Mouse (Mus musculus) MEL (cell line): ENCODE results near the gene Shbg. TPM values are rescaled to one million over a fixed set of nuclear protein-coding genes. Genes with fewer than 3 reads are reported as not detected.
A peak's percentile ranks its signal among the peaks of the same experiment; 100 is the strongest.

ENCODE experiments used
- DNase-seq: peaks from one replicate; pipeline ENCODE4 v3.0.0; 2011; ENCODE audit warnings: low read depth, low spot score
- H3K27ac ChIP-seq: 2 replicates; pipeline ENCODE4 v1.5.1; 2012; ENCODE audit warnings: low read depth, mild to moderate bottlenecking, control low read depth, low read length, moderate library complexity; ENCODE audit not compliant: control insufficient read depth
- H3K27me3 ChIP-seq, 2 experiments: fragments of 150-350 bp in 1 of 2; sonication (generic) in 1 of 2; 2 replicates each; pipeline ENCODE4 v1.6.1; 2012; ENCODE audit warnings: low read length in 2 of 2, mild to moderate bottlenecking in 2 of 2, improper control_type of control experiment in 1 of 2, moderate library complexity in 1 of 2; ENCODE audit not compliant: insufficient read depth in 2 of 2, control insufficient read depth in 1 of 2
- H3K36me3 ChIP-seq, 2 experiments: 2 replicates each; pipeline ENCODE4 v1.6.1; 2012 to 2014; ENCODE audit warnings: low read length in 2 of 2, improper control_type of control experiment in 1 of 2, inconsistent platforms in 1 of 2, mild to moderate bottlenecking in 1 of 2; ENCODE audit not compliant: insufficient read depth in 2 of 2, control insufficient read depth in 1 of 2
- H3K4me1 ChIP-seq, 2 experiments: fragments of 150-350 bp in 1 of 2; sonication (generic) in 1 of 2; 2 replicates each; pipeline ENCODE4 v1.6.1; 2012; ENCODE audit warnings: low read length in 2 of 2, improper control_type of control experiment in 1 of 2, mild to moderate bottlenecking in 1 of 2; ENCODE audit not compliant: insufficient read depth in 2 of 2, control insufficient read depth in 1 of 2
- H3K4me3 ChIP-seq, 2 experiments: fragments of 150-350 bp in 1 of 2; sonication (generic) in 1 of 2; 2 replicates each; pipeline ENCODE4 v1.5.1; 2012; ENCODE audit warnings: low read depth in 2 of 2, low read length in 2 of 2, mild to moderate bottlenecking in 2 of 2, moderate library complexity in 2 of 2, control low read depth in 1 of 2, improper control_type of control experiment in 1 of 2; ENCODE audit not compliant: control insufficient read depth in 1 of 2, insufficient read depth in 1 of 2
- H3K79me2 ChIP-seq: 2 replicates; pipeline ENCODE4 v1.6.1; 2012; ENCODE audit warnings: mild to moderate bottlenecking, low read length, moderate library complexity; ENCODE audit not compliant: control insufficient read depth, poor library complexity, insufficient read depth
- H3K9ac ChIP-seq: 2 replicates; pipeline ENCODE4 v1.6.1; 2012; ENCODE audit warnings: low read depth, mild to moderate bottlenecking, control low read depth, low read length, moderate library complexity; ENCODE audit not compliant: control insufficient read depth, poor library complexity, severe bottlenecking
- H3K9me3 ChIP-seq: fragments of 150-350 bp; sonication (generic); replicated peaks from 2 replicates; pipeline ENCODE4 v1.6.1; 2012; ENCODE audit warnings: mild to moderate bottlenecking, low read length, improper control_type of control experiment, moderate library complexity; ENCODE audit not compliant: insufficient read depth
- BHLHE40 ChIP-seq: IDR thresholded peaks from 2 replicates; pipeline ENCODE4 v1.6.1; 2012; ENCODE audit warnings: low read depth, mild to moderate bottlenecking, inconsistent platforms, low read length, improper control_type of control experiment, borderline replicate concordance
- CHD1 ChIP-seq: IDR thresholded peaks from 2 replicates; pipeline ENCODE4 v1.6.1; 2012; ENCODE audit warnings: low read depth, mild to moderate bottlenecking, inconsistent platforms, low read length, improper control_type of control experiment
- CTCF ChIP-seq, 3 experiments: IDR thresholded peaks in 2 of 3; conservative IDR thresholded peaks in 1 of 3; 2 replicates each; pipeline ENCODE4 v1.5.1; 2011 to 2012; ENCODE audit warnings: low read length in 3 of 3, low read depth in 2 of 3, mild to moderate bottlenecking in 2 of 3, improper control_type of control experiment in 1 of 3, inconsistent platforms in 1 of 3, mixed read lengths in 1 of 3, moderate library complexity in 1 of 3; ENCODE audit not compliant: control insufficient read depth in 1 of 3, insufficient read depth in 1 of 3, poor library complexity in 1 of 3, severe bottlenecking in 1 of 3
- EP300 ChIP-seq, 2 experiments: IDR thresholded peaks; 2 replicates each; pipeline ENCODE4 v1.6.1; 2011; ENCODE audit warnings: improper control_type of control experiment in 2 of 2, low read length in 2 of 2, low read depth in 1 of 2, mild to moderate bottlenecking in 1 of 2
- ETS1 ChIP-seq: IDR thresholded peaks from 2 replicates; pipeline ENCODE4 v1.6.1; 2012; ENCODE audit warnings: low read depth, mild to moderate bottlenecking, inconsistent platforms, low read length, improper control_type of control experiment, moderate library complexity
- GATA1 ChIP-seq: IDR thresholded peaks from 2 replicates; pipeline ENCODE4 v1.6.1; 2011; ENCODE audit warnings: low read depth, low read length, improper control_type of control experiment
- HCFC1 ChIP-seq: IDR thresholded peaks from 2 replicates; pipeline ENCODE4 v1.6.1; 2012; ENCODE audit warnings: low read depth, mild to moderate bottlenecking, inconsistent platforms, low read length, improper control_type of control experiment, moderate library complexity
- KAT2A ChIP-seq: conservative IDR thresholded peaks from 2 replicates; pipeline ENCODE4 v1.6.1; 2012; ENCODE audit warnings: low read depth, low read length, improper control_type of control experiment, inconsistent platforms
- MAFK ChIP-seq: IDR thresholded peaks from 2 replicates; pipeline ENCODE4 v1.6.1; 2011; ENCODE audit warnings: low read depth, mild to moderate bottlenecking, low read length, improper control_type of control experiment, borderline replicate concordance
- MAZ ChIP-seq: IDR thresholded peaks from 2 replicates; pipeline ENCODE4 v1.6.1; 2012; ENCODE audit warnings: low read depth, mild to moderate bottlenecking, inconsistent platforms, low read length, improper control_type of control experiment
- MXI1 ChIP-seq: IDR thresholded peaks from 2 replicates; pipeline ENCODE4 v1.6.1; 2011; ENCODE audit warnings: mild to moderate bottlenecking, low read depth, low read length, improper control_type of control experiment
- MYB ChIP-seq: IDR thresholded peaks from 2 replicates; pipeline ENCODE4 v1.6.1; 2011; ENCODE audit warnings: mild to moderate bottlenecking, low read depth, low read length, improper control_type of control experiment
- NRF1 ChIP-seq: IDR thresholded peaks from 2 replicates; pipeline ENCODE4 v1.6.1; 2014; ENCODE audit warnings: low read depth, mild to moderate bottlenecking, inconsistent platforms, low read length, improper control_type of control experiment, moderate library complexity; ENCODE audit not compliant: poor library complexity, insufficient read depth, severe bottlenecking
- POLR2AphosphoS2 ChIP-seq: IDR thresholded peaks from 2 replicates; pipeline ENCODE4 v1.6.1; 2011; ENCODE audit warnings: low read length, improper control_type of control experiment
- POLR2AphosphoS5 ChIP-seq: IDR thresholded peaks from 2 replicates; pipeline ENCODE4 v1.6.1; 2012; ENCODE audit warnings: low read depth, borderline replicate concordance, mild to moderate bottlenecking, inconsistent platforms, low read length, moderate library complexity, mixed read lengths
- RAD21 ChIP-seq: IDR thresholded peaks from 2 replicates; pipeline ENCODE4 v1.6.1; 2011; ENCODE audit warnings: mild to moderate bottlenecking, low read depth, low read length, improper control_type of control experiment
- RCOR1 ChIP-seq: IDR thresholded peaks from 2 replicates; pipeline ENCODE4 v1.6.1; 2012; ENCODE audit warnings: low read depth, mild to moderate bottlenecking, inconsistent platforms, low read length, improper control_type of control experiment
- SIN3A ChIP-seq: IDR thresholded peaks from 2 replicates; pipeline ENCODE4 v1.6.1; 2012; ENCODE audit warnings: low read length, improper control_type of control experiment, inconsistent platforms
- SMC3 ChIP-seq: IDR thresholded peaks from 2 replicates; pipeline ENCODE4 v1.6.1; 2011; ENCODE audit warnings: low read depth, low read length, improper control_type of control experiment
- TAL1 ChIP-seq: IDR thresholded peaks from 2 replicates; pipeline ENCODE4 v1.6.1; 2012; ENCODE audit warnings: mild to moderate bottlenecking, inconsistent platforms, low read length, moderate library complexity, mixed read lengths
- TCF12 ChIP-seq: IDR thresholded peaks from 2 replicates; pipeline ENCODE4 v1.6.1; 2014; ENCODE audit warnings: low read depth, mild to moderate bottlenecking, inconsistent platforms, low read length, improper control_type of control experiment, moderate library complexity
- USF1 ChIP-seq: IDR thresholded peaks from 2 replicates; pipeline ENCODE4 v1.6.1; 2014; ENCODE audit warnings: low read depth, mild to moderate bottlenecking, inconsistent platforms, low read length, improper control_type of control experiment, moderate library complexity
- ZC3H11A ChIP-seq: IDR thresholded peaks from 2 replicates; pipeline ENCODE4 v1.6.1; 2012; ENCODE audit warnings: low read depth, mild to moderate bottlenecking, inconsistent platforms, low read length, improper control_type of control experiment
- ZKSCAN1 ChIP-seq: IDR thresholded peaks from 2 replicates; pipeline ENCODE4 v1.6.1; 2012; ENCODE audit warnings: low read depth, mild to moderate bottlenecking, inconsistent platforms, low read length, improper control_type of control experiment, moderate library complexity
- ZMIZ1 ChIP-seq: IDR thresholded peaks from 2 replicates; pipeline ENCODE4 v1.6.1; 2012; ENCODE audit warnings: low read depth, mild to moderate bottlenecking, inconsistent platforms, low read length, improper control_type of control experiment, moderate library complexity
- ZNF384 ChIP-seq: IDR thresholded peaks from 2 replicates; pipeline ENCODE4 v1.6.1; 2012; ENCODE audit warnings: low read depth, mild to moderate bottlenecking, inconsistent platforms, low read length, improper control_type of control experiment
- polyA plus RNA-seq, 2 experiments: library from polyadenylated mRNA; stranded (reverse) in 1 of 2; unstranded in 1 of 2; fragments of >175 nt in 1 of 2; fragments of >200 nt in 1 of 2; gene quantifications; 2 replicates each; pipeline versions ENCODE4 v1.2.1 to v1.2.4; 2012; ENCODE audit warnings: low replicate concordance in 2 of 2, low read depth in 1 of 2; ENCODE audit not compliant: insufficient read length in 2 of 2, insufficient read depth in 1 of 2, missing spikeins in 1 of 2
- total RNA-seq: library from RNA; depleted of rRNA; stranded (reverse); fragments of 300-350 nt; gene quantifications from 2 replicates; pipeline ENCODE4 v1.2.3, GENCODE M21; 2012

Shbg gene
- total and polyA plus RNA-seq, 3 experiments, result not detected

- Histone ChIP-seq H3K4me1 (no peaks in the 10 kb centered on the region), H3K9me3 (no peaks in the 10 kb centered on the region)
- no peak for DNase-seq
- TF ChIP-seq TAL1 (no peak), ZC3H11A (no peak)
- TF ChIP-seq, all 39 proteins: peak for 0
- H3K4me3 ChIP-seq, result no peak overlapping the region
- no peak overlapping the region for H3K9ac ChIP-seq
- no peaks in the 10 kb centered on the region for H3K27me3 ChIP-seq
- no peak overlapping the region for H3K27ac ChIP-seq
- peaks cover 0 to 56% of the 10 kb centered on the region in 2 experiments; a peak in 2 of 4 replicates for H3K36me3 ChIP-seq
- no peaks in the 10 kb centered on the region for H3K79me2 ChIP-seq
These were observed 28.2 kb upstream of the Shbg start for GRCm38 (mm10) chr11:69645860-69646259.

DNA sequence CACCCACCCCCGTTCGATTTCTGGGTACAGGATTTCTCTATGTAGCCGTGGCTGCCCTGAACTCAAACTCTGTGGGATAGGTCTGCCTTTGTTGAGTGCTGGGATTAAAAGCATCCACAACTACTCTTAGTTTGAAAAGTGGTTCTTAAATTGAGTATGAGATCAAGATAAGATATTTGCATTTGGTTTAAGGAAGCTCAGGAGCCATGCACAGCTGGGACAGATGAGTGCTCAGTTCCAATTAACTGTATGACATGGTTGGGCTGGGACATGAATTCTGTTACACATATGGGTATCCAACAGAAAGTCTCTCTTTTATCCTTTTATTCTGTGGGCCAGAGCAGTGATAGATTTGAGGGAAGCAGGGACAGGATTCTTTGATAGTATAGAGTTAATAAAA, 17.8 kb upstream of the Shbg start:
- peak; percentile 53 for DNase-seq
- Histone ChIP-seq H3K4me3 (no peak overlapping the region), H3K79me2 (peaks cover 44% of the 10 kb centered on the region), H3K27me3 (no peaks in the 10 kb centered on the region), H3K27ac (no peak overlapping the region), H3K4me1 (peaks cover 19 to 27% of the 10 kb centered on the region in 2 experiments), H3K36me3 (peaks cover 28 to 39% of the 10 kb centered on the region in 2 experiments), H3K9ac (peak overlapping the region; percentile 37), H3K9me3 (no peaks in the 10 kb centered on the region)
- peak; percentile 68 for TF ChIP-seq GATA1
- TF ChIP-seq MAFK, result no peak
- no peak for TF ChIP-seq MAZ
- TF ChIP-seq HCFC1, result no peak
- no peak for TF ChIP-seq TAL1
- TF ChIP-seq MXI1, result peak; percentile 36; the same call in 1 of the 2 replicates
- TF ChIP-seq KAT2A, result no peak
- no peak for TF ChIP-seq BHLHE40
- TF ChIP-seq ZC3H11A, result no peak
- TF ChIP-seq RCOR1, result no peak
- no peak for TF ChIP-seq CTCF (IDR thresholded peaks at IDR 0.05 in 2 of 3, conservative IDR thresholded peaks at IDR 0.05 in 1 of 3; ENCODE audit: control insufficient read depth in 1 of 3, insufficient read depth in 1 of 3, low read depth in 2 of 3, low read length in 3 of 3, poor library complexity in 1 of 3, severe bottlenecking in 1 of 3)
- 0 out of 2 replicates have a peak, but pooled peaks have one; percentile 47 for TF ChIP-seq ETS1
- peak; percentile 77 for TF ChIP-seq SIN3A
- TF ChIP-seq POLR2AphosphoS5, result no peak
- TF ChIP-seq EP300 (IDR thresholded peaks at IDR 0.05; ENCODE audit: low read depth in 1 of 2, low read length in 2 of 2), result no peak
- no peak for TF ChIP-seq NRF1
- no peak for TF ChIP-seq SMC3
- no peak for TF ChIP-seq CHD1
- TF ChIP-seq TCF12, result no peak
- no peak for TF ChIP-seq USF1
- no peak for TF ChIP-seq MYB
- TF ChIP-seq ZKSCAN1, result no peak
- TF ChIP-seq POLR2AphosphoS2, result no peak
- TF ChIP-seq ZMIZ1, result no peak
- no peak for TF ChIP-seq RAD21
- no peak for TF ChIP-seq ZNF384
